Comparison of ENCODE assay signal across 11 mouse cellular contexts in genomic region chr1:84709406-84709805, GRCm38 (mm10). TPM values are rescaled to one million over a fixed set of nuclear protein-coding genes. Genes with fewer than 3 reads are reported as not detected.
DNase-seq lines count a peak whose midpoint lies in the region; ATAC-seq lines count a peak whose summit lies in the region.
"Had no signal": no experiment of that assay in that cellular context is flagged by ENCODE, and none has a peak within 500 bp of the region (broad histone marks: within the 10 kb centered on the region; RNA-seq: fewer than 3 reads in every experiment).

No protein-coding gene starts in this region.

- WGBS in neural tube, embryonic 11.5 days: 22% methylated on average over 4 of the region's 5 CpGs
- 21% methylated on average over 5 of the region's 5 CpGs for WGBS in hindbrain, embryonic 16.5 days
- WGBS in stomach, embryonic 15.5 days: 39% methylated on average over 5 of the region's 5 CpGs

- no peaks in the 10 kb centered on the region for H3K4me1 ChIP-seq in neural tube, embryonic 11.5 days (ENCODE audit: control insufficient read depth, insufficient read depth, low read length)
- no peaks in the 10 kb centered on the region for H3K4me1 ChIP-seq in hindbrain, embryonic 16.5 days (ENCODE audit: control insufficient read depth, insufficient read depth, low read depth, low read length)
- H3K4me1 ChIP-seq in stomach, embryonic 15.5 days: 0 out of 2 replicates have a peak, but pooled peaks cover 3% of the 10 kb centered on the region

- no peak for DNase-seq in neural tube, embryonic 11.5 days (ENCODE audit: low spot score)
- no peak for DNase-seq in neural tube, embryonic 10.5 days (ENCODE audit: extremely low spot score, low spot score)
- DNase-seq in embryo, embryonic 11 days: peak; percentile 35
- DNase-seq in right cerebral cortex, postnatal 14 days: no peak
- DNase-seq in spleen, adult 12 weeks (ENCODE audit: low spot score): no peak
- DNase-seq in urinary bladder, adult 2 months (ENCODE audit: low spot score): no peak

- no peak overlapping the region; the same call in 1 of the 2 replicates for H3K4me3 ChIP-seq in neural tube, embryonic 11.5 days (ENCODE audit: low read depth, low read length)
- peak overlapping the region; percentile 37; the same call in 1 of the 2 replicates for H3K4me3 ChIP-seq in hindbrain, embryonic 16.5 days (ENCODE audit: low read length)
- no peak overlapping the region for H3K4me3 ChIP-seq in stomach, embryonic 15.5 days (replicated peaks)

- H3K27ac ChIP-seq in neural tube, embryonic 11.5 days (ENCODE audit: low read depth, low read length): no peak overlapping the region
- peak overlapping the region; percentile 78; the same call in 1 of the 2 replicates for H3K27ac ChIP-seq in hindbrain, embryonic 16.5 days (ENCODE audit: low read depth, low read length)
- H3K27ac ChIP-seq in stomach, embryonic 15.5 days: no peak overlapping the region
- H3K27ac ChIP-seq: kidney, postnatal 0 days; macrophage had no signal

- H3K36me3 ChIP-seq in neural tube, embryonic 11.5 days (ENCODE audit: control insufficient read depth, insufficient read depth, low read length): no peaks in the 10 kb centered on the region
- H3K36me3 ChIP-seq in hindbrain, embryonic 16.5 days (ENCODE audit: control insufficient read depth, insufficient read depth, low read length): no peaks in the 10 kb centered on the region
- no peaks in the 10 kb centered on the region for H3K36me3 ChIP-seq in stomach, embryonic 15.5 days

- H3K27me3 ChIP-seq in neural tube, embryonic 11.5 days (ENCODE audit: control insufficient read depth, insufficient read depth, low read length): no peaks in the 10 kb centered on the region
- no peaks in the 10 kb centered on the region for H3K27me3 ChIP-seq in hindbrain, embryonic 16.5 days (replicated peaks; ENCODE audit: control insufficient read depth, insufficient read depth, low read length)
- no peaks in the 10 kb centered on the region for H3K27me3 ChIP-seq in stomach, embryonic 15.5 days (replicated peaks)

- H3K9ac ChIP-seq in neural tube, embryonic 11.5 days (ENCODE audit: low read length): no peak overlapping the region; the same call in 1 of the 2 replicates
- peak overlapping the region; percentile 50 for H3K9ac ChIP-seq in hindbrain, embryonic 16.5 days (ENCODE audit: low read depth, low read length)
- H3K9ac ChIP-seq in stomach, embryonic 15.5 days: no peak overlapping the region

- peak overlapping the region; percentile 44 for H3K4me2 ChIP-seq in neural tube, embryonic 11.5 days (ENCODE audit: low read depth)
- peak overlapping the region; percentile 65 for H3K4me2 ChIP-seq in hindbrain, embryonic 16.5 days (ENCODE audit: low read length)
- peak overlapping the region; percentile 13; the same call in 1 of the 2 replicates for H3K4me2 ChIP-seq in stomach, embryonic 15.5 days

- ATAC-seq in neural tube, embryonic 11.5 days (ENCODE audit: insufficient read depth, low FRiP score, low TSS enrichment): peak; percentile 61; the same call in 1 of the 2 replicates
- ATAC-seq in hindbrain, embryonic 16.5 days: peak; percentile 62
- ATAC-seq in stomach, embryonic 15.5 days (ENCODE audit: insufficient read depth, low FRiP score, low read depth): no peak
- ATAC-seq: Patski had no signal

- H3K9me3 ChIP-seq in neural tube, embryonic 11.5 days (ENCODE audit: control insufficient read depth, low read length): no peaks in the 10 kb centered on the region
- no peaks in the 10 kb centered on the region for H3K9me3 ChIP-seq in hindbrain, embryonic 16.5 days (ENCODE audit: control insufficient read depth, low read length)
- H3K9me3 ChIP-seq in stomach, embryonic 15.5 days: no peaks in the 10 kb centered on the region

RNA-seq across cellular contexts. Expression of gene Dner, which starts 13.4 kb away (rescaled TPM):
- 43.5 and 44.7 TPM in 2 replicates for polyA plus RNA-seq in neural tube, embryonic 11.5 days (2014; fragmentation: Nextera tagmentation; extraction: Ambion mirVana)
- 322 and 328 TPM in 2 replicates for polyA plus RNA-seq in hindbrain, embryonic 16.5 days (2015; fragmentation: Nextera tagmentation; extraction: Ambion mirVana)
- polyA plus RNA-seq in stomach, embryonic 15.5 days (2015; fragmentation: Nextera tagmentation; extraction: Ambion mirVana): 3.7 and 4.3 TPM in 2 replicates
- polyA plus RNA-seq in urinary bladder, adult 2 months (2012; rRNA removed): 18.8 and 24.2 TPM in 2 replicates
- polyA plus RNA-seq: Patski had no signal

Comparison
In these comparisons a context has a peak if more than half of its experiments do, and no peak if none do; other contexts are left out.
1. H3K4me2 ChIP-seq: peak in every context shown above with its lines; median percentile 65 in hindbrain, embryonic 16.5 days; 44 in neural tube, embryonic 11.5 days; 13 in stomach, embryonic 15.5 days.